Mouse (Mus musculus) midbrain, embryonic 13.5 days (tissue): Measurements from ENCODE around the gene Magi1. TPM values are rescaled to one million over a fixed set of nuclear protein-coding genes. Genes with fewer than 3 reads are reported as not detected.

Source experiments
- ATAC-seq: fragments of 200-750 bp; cut with Nextera tagmentation; 2 replicates; pipeline ENCODE4 v1.8.0; 2017; ENCODE audit warnings: mild to moderate bottlenecking, moderate TSS enrichment, moderate library complexity
- H3K27ac ChIP-seq: fragments of 300-500 bp; sonication (generic); 2 replicates; pipeline ENCODE4 v1.5.1; 2015; ENCODE audit warnings: inconsistent platforms, mild to moderate bottlenecking, moderate library complexity
- H3K27me3 ChIP-seq: fragments of 300-500 bp; sonication (generic); 2 replicates; pipeline ENCODE4 v1.6.1; 2015; ENCODE audit warnings: mild to moderate bottlenecking, inconsistent platforms
- H3K36me3 ChIP-seq: fragments of 300-500 bp; sonication (generic); 2 replicates; pipeline ENCODE4 v1.6.1; 2015; ENCODE audit warnings: mild to moderate bottlenecking, inconsistent platforms
- H3K4me1 ChIP-seq: fragments of 300-500 bp; sonication (generic); replicated peaks from 2 replicates; pipeline ENCODE4 v1.6.1; 2015; ENCODE audit warnings: inconsistent platforms
- H3K4me2 ChIP-seq: fragments of 300-500 bp; sonication (generic); replicated peaks from 2 replicates; pipeline ENCODE4 v1.6.1; 2015; ENCODE audit warnings: moderate library complexity, mild to moderate bottlenecking, inconsistent platforms
- H3K4me3 ChIP-seq: fragments of 300-500 bp; sonication (generic); replicated peaks from 2 replicates; pipeline ENCODE4 v1.5.1; 2015; ENCODE audit warnings: mild to moderate bottlenecking, inconsistent platforms
- H3K9ac ChIP-seq: fragments of 300-500 bp; sonication (generic); replicated peaks from 2 replicates; pipeline ENCODE4 v1.6.1; 2015; ENCODE audit warnings: mild to moderate bottlenecking, inconsistent platforms
- H3K9me3 ChIP-seq: fragments of 300-500 bp; sonication (generic); 2 replicates; pipeline ENCODE4 v1.6.1; 2016; ENCODE audit warnings: mild to moderate bottlenecking, inconsistent platforms
- WGBS: fragments of 180-500 bp; shearing (Covaris S2); methylation state at CpG from one replicate; pipeline ENCODE4 v1.1.7; 2015; 5-methylcytosine and 5-hydroxymethylcytosine counted together
- polyA plus RNA-seq: library from polyadenylated mRNA; unstranded; fragments of >200 nt; fragmentation: Nextera tagmentation; extraction: Ambion mirVana; gene quantifications from 2 replicates; pipeline ENCODE4 v1.2.1, GENCODE M21; 2015

Gene Magi1
- polyA plus RNA-seq, 1 experiment from 2014 or later: 39.4 TPM

DNA sequence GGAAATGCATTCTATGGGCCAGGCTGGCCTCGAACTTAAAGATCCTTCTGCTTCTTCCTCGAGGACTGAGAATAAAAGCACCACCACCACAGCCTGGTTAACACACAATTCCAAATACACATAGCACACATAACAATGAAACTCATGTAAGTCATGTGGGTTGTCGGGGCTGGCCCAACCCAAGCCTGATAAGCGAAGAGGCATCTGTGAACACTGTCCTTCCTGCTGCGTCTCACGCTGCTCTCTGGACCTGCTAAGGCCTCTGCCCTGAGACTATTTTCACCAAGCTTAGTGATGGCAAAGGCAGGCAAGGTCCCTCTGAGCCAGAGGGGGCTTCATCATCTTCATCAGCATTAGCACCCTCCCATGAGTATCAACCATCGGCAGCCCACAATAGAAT, 360.8 kb downstream of the Magi1 start:
- 75% methylated on average over 7 of the region's 7 CpGs for WGBS
- Histone ChIP-seq H3K36me3 (no peaks in the 10 kb centered on the region), H3K27me3 (no peaks in the 10 kb centered on the region), H3K4me1 (peaks cover 12% of the 10 kb centered on the region), H3K4me3 (no peak overlapping the region), H3K9ac (no peak overlapping the region), H3K27ac (0 out of 2 replicates have a peak overlapping the region, but pooled peaks have one; percentile 22), H3K4me2 (no peak overlapping the region), H3K9me3 (no peaks in the 10 kb centered on the region)
- ATAC-seq: no peak

DNA sequence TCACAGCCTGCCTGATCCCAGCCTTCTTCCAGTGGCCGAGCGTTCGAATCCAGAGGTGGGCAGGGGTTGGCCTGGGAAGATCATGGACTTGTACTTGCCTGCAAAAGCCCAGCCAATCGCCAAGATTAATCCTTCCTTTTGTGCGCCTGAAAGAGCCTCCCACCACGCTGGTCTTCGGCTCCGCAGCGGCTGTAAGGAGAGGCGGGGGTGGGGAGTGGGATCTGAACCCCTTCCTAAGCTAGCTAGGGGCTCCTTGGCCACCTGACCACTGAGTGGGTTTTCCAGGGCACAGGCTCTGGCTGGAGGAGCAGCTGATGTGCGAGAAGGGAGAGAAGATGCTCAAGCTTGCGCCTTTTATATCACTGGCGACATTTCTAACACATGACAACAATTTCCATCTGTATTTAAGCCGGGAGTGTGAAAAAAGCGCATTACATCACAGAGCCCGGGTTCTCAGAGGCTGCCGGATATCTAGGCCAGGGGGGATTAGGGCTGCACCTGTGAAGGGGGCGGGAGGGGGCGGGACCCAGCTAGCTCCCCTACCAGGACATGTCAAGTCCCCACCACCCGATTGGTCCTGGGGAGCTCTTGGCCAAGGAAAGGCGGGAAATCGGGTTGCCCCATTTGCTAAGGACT, 370.4 kb downstream of the Magi1 start:
- WGBS: 2% methylated on average over 22 of the region's 22 CpGs

DNA sequence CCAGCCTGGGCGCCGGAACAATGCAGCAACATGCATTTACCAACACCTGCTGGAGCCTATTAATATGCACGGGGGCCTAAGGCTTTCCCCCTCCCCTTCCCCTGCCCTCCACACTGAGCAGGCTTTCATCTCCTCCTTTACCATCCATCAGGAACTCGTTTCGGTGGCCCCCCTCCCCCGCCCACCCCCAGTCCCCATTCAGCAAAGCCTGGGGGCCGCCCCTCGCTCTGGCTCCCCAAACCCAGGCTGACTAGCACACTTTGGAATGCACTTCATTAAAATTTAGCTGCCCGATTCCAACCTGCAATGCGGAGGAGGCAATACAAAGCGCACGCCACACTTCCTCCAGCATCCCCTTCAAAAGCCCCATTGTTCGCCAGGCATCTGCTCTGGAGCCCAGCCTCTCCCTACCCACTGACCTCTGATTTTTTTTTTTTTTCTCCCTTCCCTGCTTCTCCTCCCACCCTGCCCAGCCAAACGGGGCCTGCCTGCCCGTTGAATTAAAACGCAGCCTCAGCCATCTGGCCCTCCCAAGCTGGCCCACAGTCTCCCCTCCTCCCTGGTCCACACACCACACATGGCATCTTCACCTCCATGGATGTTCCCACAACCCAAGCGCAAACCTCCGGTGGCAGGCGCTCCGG, 371.0 kb downstream of the Magi1 start:
- H3K9me3 ChIP-seq: no peaks in the 10 kb centered on the region
- H3K36me3 ChIP-seq: no peaks in the 10 kb centered on the region
- H3K27ac ChIP-seq: peak overlapping the region; percentile 99
- ATAC-seq: peak; percentile 93
- under 1% methylated on average over 20 of the region's 20 CpGs for WGBS
- peak overlapping the region; percentile 73 for H3K4me2 ChIP-seq
- peak overlapping the region; percentile 87 for H3K9ac ChIP-seq
- peaks cover 52% of the 10 kb centered on the region for H3K4me1 ChIP-seq
- H3K4me3 ChIP-seq: peak overlapping the region; percentile 53
- H3K27me3 ChIP-seq: no peaks in the 10 kb centered on the region

More for the DNA sequence above, 370.4 kb downstream of the Magi1 start:
- Histone ChIP-seq H3K4me3 (peak overlapping the region; percentile 53), H3K4me2 (peak overlapping the region; percentile 73), H3K27me3 (no peaks in the 10 kb centered on the region), H3K4me1 (peaks cover 52% of the 10 kb centered on the region), H3K27ac (peak overlapping the region; percentile 99), H3K9me3 (no peaks in the 10 kb centered on the region), H3K9ac (peak overlapping the region; percentile 87), H3K36me3 (no peaks in the 10 kb centered on the region)
- peak; percentile 77 for ATAC-seq

- Histone ChIP-seq H3K27ac (peak overlapping the region; percentile 99), H3K4me2 (peak overlapping the region; percentile 73), H3K9ac (peak overlapping the region; percentile 87), H3K4me1 (peaks cover 52% of the 10 kb centered on the region), H3K9me3 (no peaks in the 10 kb centered on the region), H3K36me3 (no peaks in the 10 kb centered on the region), H3K4me3 (peak overlapping the region; percentile 53), H3K27me3 (no peaks in the 10 kb centered on the region)
- 0% methylated on average over 8 of the region's 8 CpGs for WGBS
- ATAC-seq: peak; percentile 22
Measured at GRCm38 (mm10) chr6:93912003-93912581, 371.6 kb downstream of the Magi1 start.

DNA sequence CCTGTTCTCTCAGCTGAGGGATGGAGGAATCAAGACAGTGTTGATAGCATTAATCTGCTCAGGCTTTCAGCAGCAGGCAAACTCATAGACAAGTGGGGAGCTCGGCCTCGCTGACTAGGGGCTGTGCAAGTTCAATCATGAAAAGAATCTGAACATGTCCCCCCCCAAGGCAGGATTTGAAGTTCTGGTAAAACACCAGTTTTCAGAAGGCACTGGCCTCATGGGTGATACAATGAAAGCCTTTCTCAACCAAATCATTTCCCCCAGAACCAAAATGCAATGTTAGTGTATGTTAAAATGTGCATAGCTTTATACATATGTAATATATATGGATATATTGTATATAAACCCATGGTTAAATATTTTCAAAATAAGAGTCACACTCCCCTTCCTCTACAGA, 372.3 kb downstream of the Magi1 start:
- Histone ChIP-seq H3K36me3 (no peaks in the 10 kb centered on the region), H3K27me3 (no peaks in the 10 kb centered on the region), H3K4me1 (peaks cover 52% of the 10 kb centered on the region), H3K27ac (peak overlapping the region; percentile 99), H3K4me2 (peak overlapping the region; percentile 73), H3K4me3 (peak overlapping the region; percentile 53), H3K9ac (peak overlapping the region; percentile 87), H3K9me3 (no peaks in the 10 kb centered on the region)
- no peak for ATAC-seq
- WGBS: 10% methylated on average over 2 of the region's 2 CpGs

- ATAC-seq: no peak
- peak overlapping the region; percentile 12; the same call in 1 of the 2 replicates for H3K9ac ChIP-seq
- peak overlapping the region; percentile 73 for H3K4me2 ChIP-seq
- H3K4me3 ChIP-seq: peak overlapping the region; percentile 53
- no peak overlapping the region for H3K27ac ChIP-seq
- H3K36me3 ChIP-seq: no peaks in the 10 kb centered on the region
- 73% methylated on average over 4 of the region's 4 CpGs for WGBS
- H3K9me3 ChIP-seq: no peaks in the 10 kb centered on the region
- peaks cover 48% of the 10 kb centered on the region for H3K4me1 ChIP-seq
- H3K27me3 ChIP-seq: no peaks in the 10 kb centered on the region
Measured at GRCm38 (mm10) chr6:93909976-93910375, 373.7 kb downstream of the Magi1 start.

GRCm38 (mm10) chr6:93904987-93905386, 378.7 kb downstream of the Magi1 start:
- WGBS: 95% methylated on average over 2 of the region's 2 CpGs
- H3K9ac ChIP-seq: no peak overlapping the region
- no peaks in the 10 kb centered on the region for H3K27me3 ChIP-seq
- no peaks in the 10 kb centered on the region for H3K36me3 ChIP-seq
- no peak for ATAC-seq
- no peak overlapping the region for H3K27ac ChIP-seq
- no peak overlapping the region for H3K4me3 ChIP-seq
- H3K4me1 ChIP-seq: peaks cover 16% of the 10 kb centered on the region
- no peaks in the 10 kb centered on the region for H3K9me3 ChIP-seq
- H3K4me2 ChIP-seq: no peak overlapping the region

- Histone ChIP-seq H3K4me2 (no peak overlapping the region), H3K4me1 (0 out of 2 replicates have a peak, but pooled peaks cover 4% of the 10 kb centered on the region), H3K27me3 (no peaks in the 10 kb centered on the region), H3K27ac (no peak overlapping the region), H3K9me3 (no peaks in the 10 kb centered on the region), H3K4me3 (no peak overlapping the region), H3K9ac (no peak overlapping the region), H3K36me3 (no peaks in the 10 kb centered on the region)
- no peak for ATAC-seq
- 81% methylated on average over 2 of the region's 2 CpGs for WGBS
Measured at GRCm38 (mm10) chr6:93902239-93902638, 381.5 kb downstream of the Magi1 start.

DNA sequence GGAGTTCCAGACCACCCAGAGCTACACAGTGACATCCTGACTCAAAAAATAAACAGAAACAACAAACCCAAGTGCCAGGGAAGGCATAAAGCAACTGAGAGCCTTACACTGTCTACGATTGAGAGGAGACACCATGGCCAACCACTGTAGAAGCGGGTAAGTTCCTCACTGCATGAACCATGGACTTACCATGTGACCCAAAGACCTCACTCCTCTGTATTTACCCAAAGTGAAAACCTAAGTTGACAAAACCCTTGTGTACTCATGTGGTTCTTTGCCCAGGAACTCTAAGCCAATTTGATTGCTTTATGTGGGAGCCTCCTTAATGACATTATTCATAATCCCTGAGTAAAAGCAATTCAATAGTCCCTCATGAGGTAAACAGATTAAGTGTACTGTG, 382.3 kb downstream of the Magi1 start:
- H3K4me3 ChIP-seq: no peak overlapping the region

DNA sequence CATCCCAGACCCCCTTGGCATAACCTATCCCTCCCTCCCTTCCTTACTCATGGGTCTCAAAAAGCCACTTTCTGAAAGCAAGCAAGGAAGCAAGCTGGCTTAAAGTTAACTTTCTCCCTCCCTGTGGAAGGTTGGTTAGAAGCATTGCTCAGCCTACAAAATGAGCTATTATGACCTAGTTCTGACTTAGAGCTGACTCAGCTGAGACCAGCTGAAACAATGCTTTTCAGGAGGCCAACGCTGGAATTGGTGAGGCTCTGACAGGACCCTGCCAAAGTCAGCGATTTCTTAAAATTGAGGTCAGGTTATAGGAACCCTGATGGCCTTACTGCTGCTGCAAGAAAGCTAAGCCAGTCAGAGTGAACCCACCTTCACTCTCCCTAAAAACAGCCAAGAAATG, 386.2 kb downstream of the Magi1 start:
- no peaks in the 10 kb centered on the region for H3K27me3 ChIP-seq
- H3K27ac ChIP-seq: no peak overlapping the region
- H3K4me3 ChIP-seq: no peak overlapping the region
- no peak for ATAC-seq
- H3K4me1 ChIP-seq: peaks cover 8% of the 10 kb centered on the region
- no peaks in the 10 kb centered on the region for H3K9me3 ChIP-seq
- no peak overlapping the region for H3K4me2 ChIP-seq
- 82% methylated on average over 2 of the region's 2 CpGs for WGBS
- no peak overlapping the region for H3K9ac ChIP-seq
- no peaks in the 10 kb centered on the region for H3K36me3 ChIP-seq

More for the DNA sequence above, 382.3 kb downstream of the Magi1 start:
- no peak overlapping the region for H3K9ac ChIP-seq
- WGBS: 91% methylated on average over 2 of the region's 2 CpGs
- no peak overlapping the region for H3K27ac ChIP-seq
- no peak for ATAC-seq
- H3K27me3 ChIP-seq: no peaks in the 10 kb centered on the region
- no peak overlapping the region for H3K4me2 ChIP-seq
- H3K9me3 ChIP-seq: no peaks in the 10 kb centered on the region
- H3K36me3 ChIP-seq: no peaks in the 10 kb centered on the region
- H3K4me1 ChIP-seq: 0 out of 2 replicates have a peak, but pooled peaks cover 4% of the 10 kb centered on the region

DNA sequence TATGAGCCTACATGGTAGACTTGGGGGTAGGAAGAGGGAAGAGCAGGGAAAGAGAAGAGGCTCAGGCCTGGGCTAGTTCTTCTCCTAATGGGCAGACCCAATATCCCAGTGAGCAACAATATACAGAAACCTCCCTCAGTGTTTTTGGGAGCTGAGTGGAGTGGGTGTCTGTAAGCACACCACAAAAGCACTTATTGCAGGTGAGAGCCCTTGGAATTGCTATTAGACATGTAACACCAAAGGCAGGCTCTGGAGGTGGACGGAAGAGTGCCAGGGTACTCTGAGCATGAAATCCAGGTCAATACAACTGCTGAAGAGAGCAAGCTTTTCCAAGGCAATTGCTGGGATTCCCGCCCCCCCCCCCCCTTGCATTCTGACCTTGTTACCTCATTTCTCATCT, 388.0 kb downstream of the Magi1 start:
- Histone ChIP-seq H3K27me3 (no peaks in the 10 kb centered on the region), H3K9ac (no peak overlapping the region), H3K4me2 (no peak overlapping the region), H3K4me3 (no peak overlapping the region), H3K9me3 (no peaks in the 10 kb centered on the region), H3K27ac (no peak overlapping the region), H3K4me1 (peaks cover 8% of the 10 kb centered on the region), H3K36me3 (peaks cover 5% of the 10 kb centered on the region)
- no peak for ATAC-seq
- 77% methylated on average over 2 of the region's 2 CpGs for WGBS

DNA sequence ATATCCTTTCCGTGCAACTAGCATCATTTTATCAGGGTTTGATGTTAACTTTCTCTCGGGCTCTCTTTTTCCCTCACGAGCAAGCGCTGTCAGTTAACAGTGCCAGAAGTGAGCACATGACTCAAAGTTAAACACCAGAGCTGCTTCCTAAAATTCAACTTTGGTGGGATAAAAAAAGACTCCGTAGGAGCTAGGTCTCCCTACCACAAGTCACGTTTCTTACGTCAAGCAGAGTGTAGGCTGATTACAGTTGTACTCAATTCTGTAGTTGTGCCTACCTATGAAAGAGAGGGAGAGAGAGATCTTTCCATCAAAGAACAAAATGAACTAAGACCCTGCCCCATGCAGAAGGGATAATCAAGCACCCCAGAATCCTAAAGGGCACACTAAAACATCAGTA, 389.8 kb downstream of the Magi1 start:
- H3K4me2 ChIP-seq: no peak overlapping the region
- 80% methylated on average over 7 of the region's 7 CpGs for WGBS

More for the DNA sequence above, 389.8 kb downstream of the Magi1 start:
- H3K36me3 ChIP-seq: peaks cover 8% of the 10 kb centered on the region
- no peak overlapping the region for H3K4me3 ChIP-seq
- H3K4me1 ChIP-seq: peaks cover 13% of the 10 kb centered on the region
- H3K27me3 ChIP-seq: no peaks in the 10 kb centered on the region
- no peak overlapping the region for H3K9ac ChIP-seq
- H3K27ac ChIP-seq: no peak overlapping the region
- no peaks in the 10 kb centered on the region for H3K9me3 ChIP-seq
- no peak for ATAC-seq
